Mouse (Mus musculus): ENCODE data around the gene Abcc2. TPM values are rescaled to one million over a fixed set of nuclear protein-coding genes. Genes with fewer than 3 reads are reported as not detected.

Abcc2 gene
- polyA plus RNA-seq, 1 experiment from 2014 or later = 37.7 TPM

DNA sequence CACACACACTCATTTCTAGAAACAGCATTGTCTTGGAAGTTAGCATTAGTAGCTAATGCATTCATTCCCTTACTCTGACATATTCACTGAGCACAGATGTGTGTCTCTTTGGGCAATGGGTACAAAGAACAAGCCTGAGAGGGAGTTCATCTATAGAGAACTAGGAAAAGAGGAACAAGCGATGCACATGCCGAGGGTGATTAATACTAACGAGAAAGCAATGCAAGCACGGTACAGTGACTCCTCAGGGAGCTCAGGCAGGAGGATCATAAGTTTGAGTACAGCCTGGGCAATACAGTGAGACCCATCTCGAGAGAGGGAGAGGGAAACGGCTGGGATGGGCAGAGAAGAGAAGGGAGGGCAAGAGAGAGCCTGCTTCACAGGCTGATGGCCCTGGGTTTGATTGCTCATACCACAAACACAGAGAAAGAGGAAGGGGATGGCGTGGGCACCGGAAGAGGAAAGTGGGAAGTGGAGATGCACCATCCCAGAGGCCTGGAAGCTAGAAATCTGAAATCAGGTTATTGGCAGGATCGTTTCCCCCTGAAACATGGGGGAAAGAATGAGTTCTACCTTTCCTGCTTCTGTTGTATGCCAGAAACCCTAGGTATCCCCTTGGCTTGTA, 19.5 kb downstream of the Abcc2 start:
- no peak for TF ChIP-seq CTCF (IDR thresholded peaks at IDR 0.05; ENCODE audit: low read depth)
- no peak for TF ChIP-seq EP300 (IDR thresholded peaks at IDR 0.05; ENCODE audit: low read depth)
- WGBS (ENCODE audit: insufficient replicate concordance) = 36% methylated on average over 9 of the region's 9 CpGs
- DNase-seq = no peak
- Histone ChIP-seq H3K4me2 (ENCODE audit: low read depth, low read length) (no peak overlapping the region), H3K4me3 (ENCODE audit: low read depth, low read length) (no peak overlapping the region), H3K9me3 (ENCODE audit: low read length) (no peaks in the 10 kb centered on the region), H3K9ac (replicated peaks) (no peak overlapping the region), H3K36me3 (replicated peaks; ENCODE audit: insufficient read depth, low read length) (peaks cover 13% of the 10 kb centered on the region), H3K27me3 (ENCODE audit: insufficient read depth, low read length) (no peaks in the 10 kb centered on the region), H3K27ac (ENCODE audit: low read depth) (no peak overlapping the region), H3K4me1 (ENCODE audit: insufficient read depth) (peaks cover 8% of the 10 kb centered on the region; the same call in 1 of the 2 replicates)
- ATAC-seq = no peak

DNA sequence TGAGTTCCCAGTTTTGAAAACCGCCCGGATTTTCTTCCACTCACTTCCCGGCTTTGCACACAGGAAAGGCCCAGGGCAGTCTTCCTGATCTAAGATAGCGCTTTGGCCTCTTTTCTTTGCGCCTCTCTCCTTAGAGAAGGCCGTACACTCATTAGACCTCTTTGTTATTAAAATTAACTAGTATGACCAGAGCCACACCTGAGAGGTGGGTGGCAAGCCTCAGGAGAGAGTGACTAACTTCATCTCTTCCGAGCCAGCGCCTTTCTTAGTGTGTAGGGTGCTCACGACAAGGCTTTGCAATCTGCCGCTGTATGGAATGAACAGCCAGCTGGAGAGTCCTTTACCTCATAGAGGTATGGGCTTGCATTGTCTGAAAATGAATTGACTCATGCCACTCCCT, 21.9 kb downstream of the Abcc2 start:
- H3K9ac ChIP-seq (replicated peaks) = no peak overlapping the region
- ATAC-seq (no peak), DNase-seq (no peak)
- 84% methylated on average over 10 of the region's 10 CpGs for WGBS (ENCODE audit: insufficient replicate concordance)
- peaks cover 13% of the 10 kb centered on the region for H3K36me3 ChIP-seq (replicated peaks; ENCODE audit: insufficient read depth, low read length)
- no peak overlapping the region; the same call in 1 of the 2 replicates for H3K27ac ChIP-seq (ENCODE audit: low read depth)
- H3K4me3 ChIP-seq (ENCODE audit: low read depth, low read length) = no peak overlapping the region
- H3K27me3 ChIP-seq (ENCODE audit: insufficient read depth, low read length) = no peaks in the 10 kb centered on the region
- H3K9me3 ChIP-seq (ENCODE audit: low read length) = no peaks in the 10 kb centered on the region
- TF ChIP-seq EP300 (IDR thresholded peaks at IDR 0.05; ENCODE audit: low read depth) = no peak
- no peak for TF ChIP-seq CTCF (IDR thresholded peaks at IDR 0.05; ENCODE audit: low read depth)
- H3K4me1 ChIP-seq (ENCODE audit: insufficient read depth) = no peaks in the 10 kb centered on the region
- H3K4me2 ChIP-seq (ENCODE audit: low read depth, low read length) = no peak overlapping the region

DNA sequence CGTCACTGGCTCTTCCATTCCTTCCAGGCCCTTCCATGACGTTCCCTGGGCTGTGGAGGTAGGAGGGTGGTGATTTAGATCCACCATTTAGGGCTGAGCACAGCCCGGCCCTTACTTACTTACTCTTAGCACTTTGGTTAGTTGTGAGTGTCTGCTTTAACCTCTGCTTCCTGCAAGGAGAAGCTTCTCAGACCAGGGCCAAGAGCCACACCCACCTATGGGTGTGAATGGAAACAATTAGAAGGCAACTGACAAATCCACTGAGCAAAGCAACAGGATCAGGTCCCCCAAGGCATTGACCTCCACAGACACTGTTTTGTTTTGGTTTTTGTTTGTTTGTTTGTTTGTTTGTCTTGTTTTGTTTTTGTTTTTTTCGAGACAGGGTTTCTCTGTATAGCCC, 27.3 kb downstream of the Abcc2 start:
- 44% methylated on average over 4 of the region's 4 CpGs for WGBS (ENCODE audit: insufficient replicate concordance)

DNA sequence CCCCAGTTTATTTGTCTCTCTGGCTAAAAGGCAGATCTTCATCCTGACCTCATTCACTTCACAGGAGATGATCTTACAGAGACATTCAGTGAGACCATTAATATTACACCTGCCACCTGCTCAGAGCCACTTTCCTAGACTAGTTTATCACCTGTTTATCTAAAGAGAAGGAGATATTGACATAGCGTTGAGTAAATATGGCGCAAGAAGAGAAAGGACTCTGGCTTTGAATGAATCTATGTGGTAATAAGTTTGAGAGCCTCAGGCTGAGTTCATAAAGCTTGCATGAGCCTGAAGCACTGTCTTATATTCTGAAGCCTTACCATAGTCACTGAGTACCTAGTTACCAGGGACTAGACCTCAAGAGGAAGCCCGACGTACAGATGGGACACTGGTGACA, 29.4 kb downstream of the Abcc2 start:
- TF ChIP-seq EP300 (IDR thresholded peaks at IDR 0.05; ENCODE audit: low read depth) (peak; percentile 63; the same call in 1 of the 2 replicates), CTCF (IDR thresholded peaks at IDR 0.05; ENCODE audit: low read depth) (no peak)
- ATAC-seq (peak; percentile 74), DNase-seq (no peak)
- peaks cover 18% of the 10 kb centered on the region for H3K4me1 ChIP-seq (ENCODE audit: insufficient read depth)
- no peak overlapping the region for H3K4me2 ChIP-seq (ENCODE audit: low read depth, low read length)
- H3K4me3 ChIP-seq (ENCODE audit: low read depth, low read length) = no peak overlapping the region
- no peaks in the 10 kb centered on the region for H3K9me3 ChIP-seq (ENCODE audit: low read length)
- no peak overlapping the region for H3K9ac ChIP-seq (replicated peaks)
- H3K27ac ChIP-seq (ENCODE audit: low read depth) = peak overlapping the region; percentile 60
- peaks cover 13% of the 10 kb centered on the region for H3K36me3 ChIP-seq (replicated peaks; ENCODE audit: insufficient read depth, low read length)
- WGBS (ENCODE audit: insufficient replicate concordance) = 72% methylated on average over 4 of the region's 4 CpGs
- H3K27me3 ChIP-seq (ENCODE audit: insufficient read depth, low read length) = no peaks in the 10 kb centered on the region

More for the DNA sequence above, 27.3 kb downstream of the Abcc2 start:
- peak overlapping the region; percentile 34; the same call in 1 of the 2 replicates for H3K27ac ChIP-seq (ENCODE audit: low read depth)
- DNase-seq (no peak), ATAC-seq (no peak)
- no peak overlapping the region for H3K9ac ChIP-seq (replicated peaks)
- no peak overlapping the region for H3K4me3 ChIP-seq (ENCODE audit: low read depth, low read length)
- peaks cover 18% of the 10 kb centered on the region for H3K4me1 ChIP-seq (ENCODE audit: insufficient read depth)
- no peaks in the 10 kb centered on the region for H3K27me3 ChIP-seq (ENCODE audit: insufficient read depth, low read length)
- no peak overlapping the region for H3K4me2 ChIP-seq (ENCODE audit: low read depth, low read length)
- no peaks in the 10 kb centered on the region for H3K9me3 ChIP-seq (ENCODE audit: low read length)
- TF ChIP-seq EP300 (IDR thresholded peaks at IDR 0.05; ENCODE audit: low read depth) (no peak), CTCF (IDR thresholded peaks at IDR 0.05; ENCODE audit: low read depth) (no peak)
- H3K36me3 ChIP-seq (replicated peaks; ENCODE audit: insufficient read depth, low read length) = peaks cover 9% of the 10 kb centered on the region; the same call in 1 of the 2 replicates

DNA sequence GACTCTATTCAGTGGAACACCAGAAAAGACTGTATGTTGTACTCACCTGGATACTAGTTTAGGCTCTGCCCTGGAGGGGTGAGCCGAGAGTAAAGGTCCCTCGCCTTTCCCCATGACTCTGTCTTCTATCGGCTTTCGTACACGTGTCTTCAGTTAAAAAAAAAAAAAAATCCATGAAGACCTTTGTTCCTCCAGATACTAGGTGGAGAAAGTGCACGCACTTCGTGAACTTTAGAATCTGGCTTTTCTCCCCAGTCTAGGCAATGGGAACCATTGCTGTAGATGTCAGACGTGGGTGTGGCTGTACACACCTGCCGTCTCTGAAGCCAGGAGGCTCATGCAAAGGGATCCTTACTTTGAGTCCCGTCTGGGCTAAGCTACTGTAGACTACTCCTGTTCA, 31.3 kb downstream of the Abcc2 start:
- TF ChIP-seq EP300 (IDR thresholded peaks at IDR 0.05; ENCODE audit: low read depth) (peak; percentile 47; the same call in 1 of the 2 replicates), CTCF (IDR thresholded peaks at IDR 0.05; ENCODE audit: low read depth) (no peak)
- no peak overlapping the region for H3K4me2 ChIP-seq (ENCODE audit: low read depth, low read length)
- no peak overlapping the region for H3K4me3 ChIP-seq (ENCODE audit: low read depth, low read length)
- WGBS (ENCODE audit: insufficient replicate concordance) = 61% methylated on average over 10 of the region's 10 CpGs
- peaks cover 18% of the 10 kb centered on the region for H3K4me1 ChIP-seq (ENCODE audit: insufficient read depth)
- H3K36me3 ChIP-seq (replicated peaks; ENCODE audit: insufficient read depth, low read length) = peaks cover 16% of the 10 kb centered on the region
- peak overlapping the region; percentile 39; the same call in 1 of the 2 replicates for H3K27ac ChIP-seq (ENCODE audit: low read depth)
- H3K27me3 ChIP-seq (ENCODE audit: insufficient read depth, low read length) = no peaks in the 10 kb centered on the region
- H3K9ac ChIP-seq (replicated peaks) = no peak overlapping the region
- ATAC-seq = peak; percentile 24; the same call in 1 of the 2 replicates
- DNase-seq = no peak
- H3K9me3 ChIP-seq (ENCODE audit: low read length) = no peaks in the 10 kb centered on the region

DNA sequence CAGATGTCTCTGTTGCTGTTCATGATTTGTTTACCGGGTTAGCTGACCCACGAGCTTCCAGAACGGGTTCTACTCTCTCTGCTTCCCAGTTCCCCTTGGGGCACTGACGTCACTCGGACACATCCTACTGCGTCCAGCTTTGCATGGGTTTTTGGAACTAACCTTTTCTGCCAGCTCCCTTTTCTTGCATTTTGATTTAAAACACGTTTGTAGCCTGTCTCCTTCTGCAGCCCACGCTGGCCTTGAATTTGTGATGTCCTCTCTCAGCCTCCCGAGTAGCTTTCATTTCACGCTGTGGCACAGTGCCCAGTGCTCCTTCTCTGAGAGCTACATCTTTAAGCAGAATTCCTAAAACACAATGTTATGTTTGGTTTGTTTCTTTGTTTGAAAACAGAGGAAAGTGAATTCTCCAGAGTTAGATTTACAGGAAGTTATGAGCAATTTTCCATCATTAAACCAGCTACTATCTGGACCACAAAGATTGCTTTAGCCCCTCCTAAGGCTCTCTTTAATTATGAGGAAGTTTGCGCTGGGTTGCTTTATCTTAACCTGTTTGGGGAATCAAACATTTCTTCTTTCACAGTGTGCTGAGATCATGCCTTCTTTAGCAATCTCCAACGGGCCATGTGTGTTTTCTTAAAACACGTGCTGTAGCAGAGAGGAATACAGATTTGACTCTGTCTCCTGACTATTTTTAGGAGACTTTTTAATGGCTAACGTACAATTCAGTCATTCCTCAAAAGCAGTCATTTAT, 33.8 kb downstream of the Abcc2 start:
- Histone ChIP-seq H3K27ac (ENCODE audit: low read depth) (no peak overlapping the region), H3K36me3 (replicated peaks; ENCODE audit: insufficient read depth, low read length) (peaks cover 13% of the 10 kb centered on the region), H3K4me2 (ENCODE audit: low read depth, low read length) (no peak overlapping the region), H3K4me1 (ENCODE audit: insufficient read depth) (peaks cover 8% of the 10 kb centered on the region), H3K9me3 (ENCODE audit: low read length) (no peaks in the 10 kb centered on the region), H3K4me3 (ENCODE audit: low read depth, low read length) (no peak overlapping the region), H3K9ac (replicated peaks) (no peak overlapping the region), H3K27me3 (ENCODE audit: insufficient read depth, low read length) (no peaks in the 10 kb centered on the region)
- DNase-seq = no peak
- WGBS (ENCODE audit: insufficient replicate concordance) = 45% methylated on average over 14 of the region's 14 CpGs
- 0 out of 2 replicates have a peak, but pooled peaks have one; percentile 40 for ATAC-seq
- TF ChIP-seq CTCF (IDR thresholded peaks at IDR 0.05; ENCODE audit: low read depth) = no peak
- TF ChIP-seq EP300 (IDR thresholded peaks at IDR 0.05; ENCODE audit: low read depth) = no peak

Measured in liver, postnatal 0 days (tissue).